Mouse (Mus musculus) urinary bladder, adult 2 months (tissue): ENCODE data around the gene Olfm1. TPM values are rescaled to one million over a fixed set of nuclear protein-coding genes. Genes with fewer than 3 reads are reported as not detected.

Experiments
- DNase-seq: peaks from one replicate; pipeline ENCODE4 v3.0.0; 2022; ENCODE audit warnings: low spot score
- polyA plus RNA-seq: library from polyadenylated mRNA; depleted of rRNA; stranded (reverse); fragments of >200 nt; gene quantifications from 2 replicates; pipeline ENCODE4 v1.2.3, GENCODE M21; 2012

The Olfm1 gene
- polyA plus RNA-seq, 1 experiment = 33.9 TPM

GRCm38 (mm10) chr2:28235129-28235528 lies 42.3 kb downstream of the Olfm1 start:
- no peak for DNase-seq

- no peak for DNase-seq
Observed at GRCm38 (mm10) chr2:28236447-28236846, 43.7 kb downstream of the Olfm1 start.

- DNase-seq = no peak
Observed at GRCm38 (mm10) chr2:28239616-28240015, 46.8 kb downstream of the Olfm1 start.

- no peak for DNase-seq
Observed at GRCm38 (mm10) chr2:28240920-28241319, 48.1 kb downstream of the Olfm1 start.

DNA sequence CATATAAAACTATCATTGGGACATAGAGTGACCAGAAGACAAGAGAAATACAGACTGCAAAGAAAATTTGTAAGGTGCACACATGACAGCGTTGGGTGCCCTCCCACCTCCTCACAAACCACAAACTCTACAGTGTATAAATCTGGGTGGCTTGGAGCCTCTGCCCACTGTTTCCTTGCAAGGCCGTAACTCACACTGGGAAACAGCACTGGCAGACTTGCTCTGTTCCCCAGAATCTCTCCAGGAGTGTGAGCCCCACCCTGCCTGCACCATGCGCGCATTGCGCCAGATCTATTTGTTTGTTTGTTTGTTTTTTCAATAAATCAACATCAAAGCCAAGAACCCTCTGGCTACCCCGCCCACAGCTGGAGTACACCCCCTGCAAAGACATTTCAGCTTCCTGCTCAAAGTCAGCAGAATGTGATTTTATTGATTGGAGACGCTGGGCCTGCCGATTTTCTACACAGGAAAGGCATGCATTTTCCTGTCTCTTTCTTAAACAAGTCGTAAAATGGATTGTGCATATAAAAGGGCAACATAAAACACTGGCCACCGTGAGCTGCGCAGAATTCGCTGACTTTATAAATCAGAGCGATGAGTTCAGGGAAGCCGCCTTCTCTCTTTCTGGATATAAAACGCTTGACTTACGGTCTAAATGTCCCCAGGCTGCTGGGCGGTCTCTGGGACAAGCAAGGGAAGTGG lies 48.9 kb downstream of the Olfm1 start:
- DNase-seq = no peak

DNA sequence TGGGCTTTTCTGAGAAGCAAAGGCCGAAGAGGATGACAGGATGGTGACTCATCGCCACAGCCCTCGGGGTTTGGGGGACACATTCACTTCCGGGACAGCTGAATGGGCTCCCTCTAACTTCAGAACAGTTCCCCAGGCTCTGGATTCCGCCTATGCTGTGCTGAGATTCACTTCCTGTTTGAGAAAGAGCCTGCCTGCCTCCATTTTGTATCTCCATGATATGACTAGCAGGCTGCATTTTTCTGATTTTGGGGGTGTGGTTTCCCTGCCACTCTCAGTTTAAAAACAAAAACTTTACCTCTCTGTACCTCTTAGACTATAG lies 49.4 kb downstream of the Olfm1 start:
- DNase-seq = no peak

DNA sequence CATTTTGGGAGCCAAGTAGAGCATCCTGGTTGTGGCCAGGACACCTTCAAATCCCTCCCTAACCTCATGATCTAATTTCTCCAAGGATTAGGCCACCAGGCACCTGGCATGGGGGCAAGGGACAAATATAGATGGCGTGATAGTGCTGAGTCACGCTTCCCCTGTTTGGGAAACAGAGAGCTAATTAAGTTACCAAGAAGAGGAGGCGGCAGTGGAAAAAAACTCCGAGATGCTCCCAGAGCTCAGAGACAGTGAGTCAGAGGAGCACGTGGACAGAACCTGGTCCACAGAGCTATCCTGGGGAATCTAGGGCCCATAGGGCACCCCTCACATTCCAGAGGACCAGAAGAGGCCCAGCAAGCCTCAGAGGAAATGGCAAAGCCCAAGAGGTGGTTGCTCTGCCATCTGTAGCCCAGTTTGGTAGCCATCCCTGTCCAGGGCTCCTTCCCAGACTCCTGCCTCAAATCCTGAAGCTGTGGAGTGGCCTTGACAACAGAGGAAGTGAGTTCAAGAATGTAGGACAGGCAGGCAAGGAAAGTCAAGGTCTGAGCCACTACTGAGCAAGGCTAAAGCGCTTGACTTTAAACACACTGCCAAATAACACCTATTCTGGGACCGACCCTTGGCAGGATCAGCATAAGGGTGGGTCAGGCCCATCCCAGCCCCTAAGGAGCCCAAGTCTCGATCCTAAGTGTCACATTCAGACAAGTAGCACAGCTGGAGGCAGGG lies 52.0 kb downstream of the Olfm1 start:
- DNase-seq = no peak

GRCm38 (mm10) chr2:28246110-28246653 lies 53.4 kb downstream of the Olfm1 start:
- no peak for DNase-seq

GRCm38 (mm10) chr2:28247098-28247497 lies 54.3 kb downstream of the Olfm1 start:
- DNase-seq = no peak

DNA sequence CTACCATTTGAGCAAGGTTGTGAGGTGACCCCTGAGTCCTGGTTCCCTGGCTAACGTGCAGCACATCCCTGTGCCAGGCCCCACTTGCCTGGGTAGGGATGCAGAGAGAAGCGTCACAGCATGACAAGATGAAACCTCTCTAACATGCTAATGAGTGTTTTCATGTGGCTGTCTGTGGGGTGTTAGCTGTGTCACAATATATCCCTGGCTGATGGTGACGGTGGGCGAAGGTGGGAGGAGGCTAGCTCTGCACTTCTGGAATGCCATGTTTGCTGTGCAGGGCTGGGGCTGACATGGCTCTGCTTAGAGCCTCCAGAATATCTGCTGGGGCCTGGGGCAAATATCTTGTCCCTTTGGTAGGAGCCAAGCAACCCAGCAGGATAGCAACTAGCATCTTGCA lies 59.8 kb downstream of the Olfm1 start:
- DNase-seq = no peak

DNA sequence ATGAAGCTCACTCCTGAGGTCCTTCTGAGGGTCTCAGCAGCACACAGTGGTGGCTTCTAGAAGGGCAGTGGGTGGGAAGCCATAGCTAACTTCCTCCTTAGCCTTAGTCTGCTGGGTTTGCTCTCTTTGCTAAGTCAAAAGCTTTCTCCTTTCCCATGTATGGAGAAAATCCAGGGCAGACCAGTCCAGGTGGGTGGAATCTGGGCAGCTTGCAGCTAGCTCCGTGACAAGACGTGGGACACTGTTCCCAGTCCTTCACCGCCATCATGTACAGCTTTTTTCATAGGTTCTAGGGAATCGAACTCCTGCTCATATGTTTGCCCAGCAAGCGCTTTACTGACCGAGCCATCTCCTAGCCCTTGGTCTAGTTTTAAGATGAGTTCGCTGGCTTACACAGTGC lies 63.2 kb downstream of the Olfm1 start:
- DNase-seq = no peak

GRCm38 (mm10) chr2:28261438-28261837 lies 68.6 kb downstream of the Olfm1 start:
- no peak for DNase-seq

GRCm38 (mm10) chr2:28267776-28268275 lies 75.0 kb downstream of the Olfm1 start:
- no peak for DNase-seq

DNA sequence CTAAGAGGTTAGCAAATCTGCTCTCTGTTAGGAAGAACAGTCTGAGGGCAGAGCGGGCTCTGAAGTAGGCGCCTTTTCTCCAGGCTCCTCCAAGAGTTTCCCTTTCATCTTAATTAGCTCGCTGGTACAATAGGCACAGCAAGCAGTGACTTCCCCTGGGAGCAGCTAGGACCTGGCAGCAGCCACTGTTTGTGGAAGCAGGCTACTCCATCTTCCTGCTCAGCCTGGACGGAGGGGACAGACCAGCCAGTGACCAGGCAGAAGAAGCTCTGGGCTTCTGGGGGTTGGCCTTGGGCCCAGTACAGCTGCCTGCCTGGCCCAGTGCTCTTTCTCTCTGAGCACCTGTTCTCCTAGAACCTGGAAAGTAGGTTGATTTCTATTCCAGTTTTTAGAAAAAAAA lies 77.8 kb downstream of the Olfm1 start:
- no peak for DNase-seq

DNA sequence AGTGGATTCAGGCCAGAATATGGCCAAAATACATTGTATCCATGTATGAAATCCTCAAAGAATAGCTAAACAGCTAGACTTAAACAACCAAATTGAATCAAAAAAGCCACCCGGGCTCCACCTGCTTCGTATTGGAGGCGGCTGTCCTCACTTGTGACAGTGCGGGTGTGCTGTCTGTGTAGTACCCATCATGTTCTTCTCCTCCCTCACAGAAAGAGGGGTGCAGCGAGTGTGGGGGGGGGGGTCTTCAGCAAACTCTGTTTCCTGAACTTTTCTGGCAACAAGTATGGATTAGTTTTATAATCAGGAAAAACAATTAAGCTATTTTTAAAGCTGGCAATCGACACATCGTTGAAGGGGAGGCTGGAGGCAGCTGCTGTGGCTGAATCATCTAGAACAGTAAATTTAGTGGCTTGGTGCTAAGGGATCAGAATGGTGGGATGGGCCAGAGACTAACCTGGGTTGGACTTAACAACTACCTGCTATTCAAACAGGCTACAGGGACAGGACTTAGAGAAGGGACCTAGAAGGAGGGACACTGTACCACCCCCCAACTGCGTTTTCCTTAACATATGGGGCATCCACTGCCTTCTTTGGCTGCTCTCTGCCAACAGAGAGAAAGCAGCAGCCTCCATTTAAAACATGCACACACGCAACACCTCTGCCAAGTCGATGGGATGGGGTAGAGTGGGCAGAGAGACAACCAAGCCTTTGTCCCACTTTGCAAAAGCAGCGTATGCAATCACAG lies 79.6 kb downstream of the Olfm1 start:
- no peak for DNase-seq

DNA sequence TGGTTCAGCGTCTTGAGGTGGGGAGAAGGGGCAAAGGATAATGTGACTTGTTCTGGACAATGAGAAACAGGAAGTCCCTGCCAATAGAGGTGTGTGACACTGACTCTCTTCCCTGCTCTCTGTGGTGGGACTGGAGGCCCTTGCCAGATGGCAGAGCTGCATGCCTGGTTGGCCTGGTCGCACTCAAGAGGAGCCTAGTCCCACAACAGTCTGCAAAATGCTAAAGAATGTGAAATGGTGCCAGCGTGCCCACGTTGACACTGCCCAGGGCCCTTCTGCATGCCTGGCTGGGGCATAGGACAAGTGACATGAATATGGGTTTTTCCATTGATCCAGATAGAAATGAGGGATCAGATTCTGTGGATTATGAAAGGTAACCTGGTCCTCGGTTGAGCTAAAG lies 81.2 kb downstream of the Olfm1 start:
- DNase-seq = no peak

DNA sequence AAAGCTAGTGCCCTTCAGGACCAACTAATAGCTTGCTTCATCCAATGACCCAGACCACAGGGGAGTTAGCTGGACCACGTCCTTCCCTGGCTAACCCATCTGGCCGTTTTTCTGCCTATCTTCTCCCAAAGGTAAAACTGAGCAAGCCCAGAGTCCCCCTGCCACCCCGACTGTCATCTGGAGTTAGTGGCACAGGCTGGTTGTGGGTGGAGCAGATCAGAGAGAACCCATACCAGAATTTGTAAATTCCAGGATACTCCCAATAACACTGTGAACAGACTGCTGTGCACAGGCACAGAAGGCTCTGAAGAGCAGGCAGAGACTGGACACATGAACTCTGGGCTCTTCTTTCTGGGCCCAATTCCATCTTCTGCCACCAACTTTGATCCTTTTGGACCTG lies 82.6 kb downstream of the Olfm1 start:
- DNase-seq = no peak

GRCm38 (mm10) chr2:28278150-28278549 lies 85.4 kb downstream of the Olfm1 start:
- no peak for DNase-seq

GRCm38 (mm10) chr2:28278853-28279252 lies 86.1 kb downstream of the Olfm1 start:
- no peak for DNase-seq
